ENCODE assay signal across 8 mouse cellular contexts in genomic region chr5:92954323-92954722, GRCm38 (mm10).
DNase-seq lines count a peak whose midpoint lies in the region; ATAC-seq and TF ChIP-seq lines count a peak whose summit lies in the region.

No protein-coding gene starts in this region.

- dilution Hi-C loops in CH12.LX (cut with MboI; ENCODE audit: extremely low pct_ligation_motif_present, extremely low pct_unique_long_range_greater_than_20kb, low sequenced_read_pairs): no loop called here

- H3K4me1 ChIP-seq in CH12.LX (ENCODE audit: control insufficient read depth in 1 of 2, insufficient read depth in 2 of 2): peaks cover 8 to 18% of the 10 kb centered on the region in 2 experiments
- H3K4me1 ChIP-seq in bone marrow macrophage, adult 2 months (ENCODE audit: control insufficient read depth, insufficient read depth, low read length): no peaks in the 10 kb centered on the region
- H3K4me1 ChIP-seq in heart, embryonic 14.5 days (ENCODE audit: control insufficient read depth in 2 of 2, insufficient read depth in 2 of 2, low read length in 2 of 2): peaks cover 11 to 24% of the 10 kb centered on the region in 2 experiments
- H3K4me1 ChIP-seq in kidney, embryonic 15.5 days: 0 out of 2 replicates have a peak, but pooled peaks cover 7% of the 10 kb centered on the region
- peaks cover 7% of the 10 kb centered on the region; the same call in 1 of the 2 replicates for H3K4me1 ChIP-seq in limb, embryonic 11.5 days (ENCODE audit: control insufficient read depth, insufficient read depth, low read length)
- peaks cover 11% of the 10 kb centered on the region for H3K4me1 ChIP-seq in neural tube, embryonic 12.5 days

- H3K4me2 ChIP-seq in CH12.LX (ENCODE audit: insufficient read depth, low read depth, poor library complexity, severe bottlenecking): peak overlapping the region; percentile 58; the same call in 1 of the 2 replicates
- H3K4me2 ChIP-seq in heart, embryonic 14.5 days (ENCODE audit: low read length): no peak overlapping the region
- H3K4me2 ChIP-seq in kidney, embryonic 15.5 days: no peak overlapping the region
- H3K4me2 ChIP-seq in limb, embryonic 11.5 days (ENCODE audit: low read depth, severe bottlenecking): no peak overlapping the region
- no peak overlapping the region for H3K4me2 ChIP-seq in neural tube, embryonic 12.5 days (replicated peaks)

- no peaks in the 10 kb centered on the region for H3K9me3 ChIP-seq in CH12.LX (replicated peaks; ENCODE audit: low read length)
- H3K9me3 ChIP-seq in heart, embryonic 14.5 days (ENCODE audit: control insufficient read depth, low read length): no peaks in the 10 kb centered on the region
- no peaks in the 10 kb centered on the region for H3K9me3 ChIP-seq in kidney, embryonic 15.5 days (replicated peaks)
- H3K9me3 ChIP-seq in limb, embryonic 11.5 days (ENCODE audit: control insufficient read depth, low read length): no peaks in the 10 kb centered on the region
- no peaks in the 10 kb centered on the region for H3K9me3 ChIP-seq in neural tube, embryonic 12.5 days

- H3K36me3 ChIP-seq in CH12.LX (replicated peaks in 1 of 2; ENCODE audit: control insufficient read depth in 1 of 2, insufficient read depth in 1 of 2, low read length in 1 of 2): no peaks in the 10 kb centered on the region
- H3K36me3 ChIP-seq in heart, embryonic 14.5 days (ENCODE audit: control insufficient read depth, insufficient read depth, low read length): peaks cover 99% of the 10 kb centered on the region
- peaks cover 93% of the 10 kb centered on the region for H3K36me3 ChIP-seq in kidney, embryonic 15.5 days
- H3K36me3 ChIP-seq in limb, embryonic 11.5 days (ENCODE audit: control insufficient read depth, insufficient read depth, low read length): no peaks in the 10 kb centered on the region; the same call in 1 of the 2 replicates
- H3K36me3 ChIP-seq in neural tube, embryonic 12.5 days: peaks cover 28% of the 10 kb centered on the region

- peak; percentile 58 to 77 for TF ChIP-seq CTCF in CH12.LX (conservative IDR thresholded peaks at IDR 0.05 in 1 of 2, IDR thresholded peaks at IDR 0.05 in 1 of 2; ENCODE audit: low read depth in 2 of 2, low read length in 2 of 2)
- peak; percentile 33 for TF ChIP-seq CTCF in bone marrow macrophage, adult 2 months (IDR thresholded peaks at IDR 0.05; ENCODE audit: low read depth, low read length)

- H3K4me3 ChIP-seq in CH12.LX (replicated peaks in 1 of 3; ENCODE audit: low read depth in 2 of 3, low read length in 2 of 3, poor library complexity in 1 of 3): no peak overlapping the region
- no peak overlapping the region for H3K4me3 ChIP-seq in bone marrow macrophage, adult 2 months (ENCODE audit: insufficient read depth, low read length)
- H3K4me3 ChIP-seq in heart, embryonic 14.5 days (ENCODE audit: control insufficient read depth in 1 of 2, insufficient read depth in 1 of 2, low read depth in 1 of 2, low read length in 2 of 2): no peak overlapping the region
- H3K4me3 ChIP-seq in kidney, embryonic 15.5 days (replicated peaks): no peak overlapping the region
- H3K4me3 ChIP-seq in limb, embryonic 11.5 days (ENCODE audit: low read depth, low read length): no peak overlapping the region
- no peak overlapping the region for H3K4me3 ChIP-seq in neural tube, embryonic 12.5 days

- no peaks in the 10 kb centered on the region for H3K79me2 ChIP-seq in CH12.LX (replicated peaks; ENCODE audit: control insufficient read depth, extremely low read depth, insufficient read depth, poor library complexity, severe bottlenecking)

- H3K9ac ChIP-seq in CH12.LX (ENCODE audit: insufficient read depth, low read depth): no peak overlapping the region
- no peak overlapping the region for H3K9ac ChIP-seq in heart, embryonic 14.5 days (ENCODE audit: low read length)
- H3K9ac ChIP-seq in kidney, embryonic 15.5 days: no peak overlapping the region
- H3K9ac ChIP-seq in limb, embryonic 11.5 days (ENCODE audit: low read length): no peak overlapping the region
- no peak overlapping the region for H3K9ac ChIP-seq in neural tube, embryonic 12.5 days

- H3K27ac ChIP-seq in CH12.LX (ENCODE audit: insufficient read depth, low read depth): no peak overlapping the region
- H3K27ac ChIP-seq in bone marrow macrophage, adult 2 months (ENCODE audit: insufficient read depth, low read depth, low read length): no peak overlapping the region
- no peak overlapping the region for H3K27ac ChIP-seq in heart, embryonic 14.5 days (replicated peaks in 1 of 2; ENCODE audit: control insufficient read depth in 1 of 2, insufficient read depth in 1 of 2, low read depth in 2 of 2, low read length in 2 of 2)
- no peak overlapping the region for H3K27ac ChIP-seq in kidney, embryonic 15.5 days
- H3K27ac ChIP-seq in limb, embryonic 11.5 days (replicated peaks; ENCODE audit: low read depth, low read length): no peak overlapping the region
- no peak overlapping the region for H3K27ac ChIP-seq in neural tube, embryonic 12.5 days

- no peak for TF ChIP-seq EP300 in CH12.LX (IDR thresholded peaks at IDR 0.05; ENCODE audit: low read length)

- ATAC-seq in heart, embryonic 14.5 days (ENCODE audit: insufficient number of reproducible peaks, insufficient read depth, low FRiP score, low read depth): 0 out of 2 replicates have a peak, but pooled peaks have one; percentile 22
- peak; percentile 20; the same call in 1 of the 2 replicates for ATAC-seq in kidney, embryonic 15.5 days (replicated peaks; ENCODE audit: low FRiP score)
- no peak for ATAC-seq in limb, embryonic 11.5 days (ENCODE audit: insufficient number of reproducible peaks, low FRiP score, low TSS enrichment, low read depth)
- ATAC-seq in neural tube, embryonic 12.5 days (ENCODE audit: low FRiP score, low read depth): peak; percentile 42

- H3K27me3 ChIP-seq in CH12.LX (replicated peaks): no peaks in the 10 kb centered on the region
- H3K27me3 ChIP-seq in heart, embryonic 14.5 days (ENCODE audit: control insufficient read depth, insufficient read depth, low read length): no peaks in the 10 kb centered on the region
- no peaks in the 10 kb centered on the region for H3K27me3 ChIP-seq in kidney, embryonic 15.5 days
- no peaks in the 10 kb centered on the region for H3K27me3 ChIP-seq in limb, embryonic 11.5 days (ENCODE audit: control insufficient read depth, insufficient read depth, low read length)
- no peaks in the 10 kb centered on the region for H3K27me3 ChIP-seq in neural tube, embryonic 12.5 days (replicated peaks)

- WGBS in heart, embryonic 14.5 days: 25% methylated on average over 10 of the region's 10 CpGs
- WGBS in kidney, embryonic 15.5 days: 41% methylated on average over 10 of the region's 10 CpGs
- WGBS in limb, embryonic 11.5 days: 40% methylated on average over 10 of the region's 10 CpGs
- WGBS in neural tube, embryonic 12.5 days: 37% methylated on average over 10 of the region's 10 CpGs

- DNase-seq in CH12.LX (ENCODE audit: extremely low read depth): peak; percentile 74
- peak; percentile 35 for DNase-seq in fibroblast of lung, adult 2 months (ENCODE audit: low read depth)
- DNase-seq in limb, embryonic 11.5 days (ENCODE audit: low spot score): peak; percentile 78
- peak; percentile 34 for DNase-seq in thymus, postnatal 14 days

- TF ChIP-seq POLR2A in CH12.LX (IDR thresholded peaks at IDR 0.05; ENCODE audit: low read depth, low read length): no peak
- TF ChIP-seq POLR2A in bone marrow macrophage, adult 2 months (IDR thresholded peaks at IDR 0.05; ENCODE audit: borderline replicate concordance, low read depth, low read length): no peak

- peak; percentile 73 for TF ChIP-seq RAD21 in CH12.LX (IDR thresholded peaks at IDR 0.05; ENCODE audit: low read depth, low read length)

- in situ Hi-C loops in CH12.LX (cut with MboI; ENCODE audit: low pct_ligation_motif_present, low pct_unique_long_range_greater_than_20kb, low sequenced_read_pairs): no loop called here

TF ChIP-seq in CH12.LX, 34 proteins besides CTCF, POLR2A, EP300 and RAD21:
- TF ChIP-seq SMC3 (IDR thresholded peaks at IDR 0.05; ENCODE audit: low read depth, low read length): peak; percentile 77
- TF ChIP-seq NELFE (IDR thresholded peaks at IDR 0.05; ENCODE audit: low read depth, low read length): no peak
